Mouse (Mus musculus) heart, embryonic 16.5 days (tissue): ENCODE data around the gene Mical1. TPM values are rescaled to one million over a fixed set of nuclear protein-coding genes. Genes with fewer than 3 reads are reported as not detected.

Experiments
- ATAC-seq: fragments of 200-750 bp; cut with Nextera tagmentation; replicated peaks from 2 replicates; pipeline ENCODE4 v1.8.0; 2017; ENCODE audit warnings: moderate number of reproducible peaks; ENCODE audit not compliant: insufficient read depth, low FRiP score; ENCODE audit errors: extremely low read depth
- H3K27ac ChIP-seq: fragments of 300-500 bp; sonication (generic); 2 replicates; pipeline ENCODE4 v1.5.1; 2014; ENCODE audit warnings: mild to moderate bottlenecking, low read length, control low read depth, moderate library complexity
- H3K27me3 ChIP-seq: fragments of 300-500 bp; sonication (generic); 2 replicates; pipeline ENCODE4 v1.6.1; 2014; ENCODE audit warnings: low read length, mixed read lengths; ENCODE audit not compliant: control insufficient read depth, insufficient read depth
- H3K36me3 ChIP-seq: fragments of 300-500 bp; sonication (generic); 2 replicates; pipeline ENCODE4 v1.6.1; 2014; ENCODE audit not compliant: control insufficient read depth, insufficient read depth
- H3K4me1 ChIP-seq: fragments of 300-500 bp; sonication (generic); 2 replicates; pipeline ENCODE4 v1.6.1; 2014; ENCODE audit warnings: low read length, mixed read lengths; ENCODE audit not compliant: control insufficient read depth, insufficient read depth
- H3K4me2 ChIP-seq: fragments of 300-500 bp; sonication (generic); 2 replicates; pipeline ENCODE4 v1.6.1; 2014; ENCODE audit warnings: low read depth, mild to moderate bottlenecking, control low read depth, low read length
- H3K4me3 ChIP-seq: fragments of 300-500 bp; sonication (generic); 2 replicates; pipeline ENCODE4 v1.5.1; 2014; ENCODE audit warnings: mild to moderate bottlenecking, control low read depth, low read length
- H3K9ac ChIP-seq: fragments of 300-500 bp; sonication (generic); 2 replicates; pipeline ENCODE4 v1.6.1; 2014; ENCODE audit warnings: low read length, control low read depth
- H3K9me3 ChIP-seq: fragments of 300-500 bp; sonication (generic); replicated peaks from 2 replicates; pipeline ENCODE4 v1.6.1; 2016; ENCODE audit warnings: low read length; ENCODE audit not compliant: control insufficient read depth
- WGBS: fragments of 180-500 bp; shearing (Covaris S2); extraction: QIAGEN DNeasy Blood & Tissue Kit; methylation state at CpG from one replicate; pipeline ENCODE4 v1.1.7; 2014; 5-methylcytosine and 5-hydroxymethylcytosine counted together
- polyA plus RNA-seq: library from polyadenylated mRNA; unstranded; fragments of >200 nt; fragmentation: Nextera tagmentation; extraction: Ambion mirVana; gene quantifications from 2 replicates; pipeline ENCODE4 v1.2.1, GENCODE M21; 2015

Mical1 gene
- polyA plus RNA-seq, 1 experiment from 2014 or later = 37.7 TPM

DNA sequence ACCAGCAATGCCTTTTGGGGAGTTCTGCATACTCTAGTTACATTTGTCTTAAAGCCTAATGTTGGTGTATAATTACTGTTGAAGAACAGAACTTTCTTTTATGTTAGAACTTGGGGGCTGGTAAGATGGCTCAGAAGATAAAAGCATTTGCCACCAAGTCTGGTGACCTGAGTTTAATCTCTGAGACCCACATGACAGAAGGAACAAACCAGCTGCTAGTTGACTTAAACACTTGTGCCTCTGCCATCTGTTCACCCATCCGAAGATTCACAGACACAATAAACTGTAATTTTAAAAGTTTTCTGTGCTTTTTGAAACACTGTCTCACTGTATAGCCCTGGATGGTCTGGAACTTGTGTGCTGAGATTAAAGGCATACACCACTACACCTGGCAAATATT is 49.6 kb downstream of the Mical1 start:
- H3K27me3 ChIP-seq = no peaks in the 10 kb centered on the region
- no peak overlapping the region for H3K4me2 ChIP-seq
- no peak overlapping the region for H3K9ac ChIP-seq
- H3K27ac ChIP-seq = no peak overlapping the region
- H3K9me3 ChIP-seq = no peaks in the 10 kb centered on the region
- peaks cover 21% of the 10 kb centered on the region for H3K4me1 ChIP-seq
- no peak overlapping the region for H3K4me3 ChIP-seq
- peaks cover 29% of the 10 kb centered on the region for H3K36me3 ChIP-seq
- WGBS = 75% methylated on average over 1 of the region's 1 CpGs
- no peak for ATAC-seq

GRCm38 (mm10) chr10:41529972-41530371 is 53.9 kb downstream of the Mical1 start:
- no peaks in the 10 kb centered on the region for H3K9me3 ChIP-seq
- no peak overlapping the region for H3K27ac ChIP-seq
- H3K4me1 ChIP-seq = no peaks in the 10 kb centered on the region
- no peak overlapping the region for H3K4me3 ChIP-seq
- WGBS = 84% methylated on average over 5 of the region's 5 CpGs
- no peaks in the 10 kb centered on the region for H3K27me3 ChIP-seq
- H3K36me3 ChIP-seq = peaks cover 48% of the 10 kb centered on the region
- no peak overlapping the region for H3K9ac ChIP-seq
- no peak overlapping the region for H3K4me2 ChIP-seq
- ATAC-seq = no peak

- 98% methylated on average over 2 of the region's 2 CpGs for WGBS
- H3K4me3 ChIP-seq = no peak overlapping the region
- peaks cover 43% of the 10 kb centered on the region for H3K36me3 ChIP-seq
- H3K4me1 ChIP-seq = no peaks in the 10 kb centered on the region
- no peak for ATAC-seq
- no peaks in the 10 kb centered on the region for H3K9me3 ChIP-seq
- no peaks in the 10 kb centered on the region for H3K27me3 ChIP-seq
- H3K4me2 ChIP-seq = no peak overlapping the region
- H3K9ac ChIP-seq = no peak overlapping the region
- no peak overlapping the region for H3K27ac ChIP-seq
Measured at GRCm38 (mm10) chr10:41535991-41536390, 59.9 kb downstream of the Mical1 start.

Other genes starting within 250 kb of the Mical1 start
- gene Fig4, start 173.1 kb upstream of the Mical1 start, polyA plus RNA-seq = 63.5 and 65.9 TPM in 2 replicates
- gene Ak9, start 172.3 kb upstream of the Mical1 start, polyA plus RNA-seq = 0.25 and 0.26 TPM in 2 replicates
- gene Zbtb24, start 25.9 kb upstream of the Mical1 start, polyA plus RNA-seq = 12.9 and 14.4 TPM in 2 replicates
- gene Smpd2, start 14.1 kb downstream of the Mical1 start, polyA plus RNA-seq = 55.0 and 59.3 TPM in 2 replicates
- 1.3 and 1.4 TPM in 2 replicates for gene Ppil6, start 14.1 kb downstream of the Mical1 start, polyA plus RNA-seq
- gene Cd164, start 43.1 kb downstream of the Mical1 start, polyA plus RNA-seq = 179 and 196 TPM in 2 replicates
- 0.37 and 1.2 TPM in 2 replicates for gene Ccdc162, start 240.3 kb downstream of the Mical1 start, polyA plus RNA-seq